Mouse (Mus musculus) cerebral cortex, adult 2 months (tissue): Measurements from ENCODE around the gene Frmd4a.

Experiments
- WGBS: fragments of 180-500 bp; shearing (Covaris S2); methylation state at CpG from one replicate; pipeline ENCODE4 v1.1.7; 2018; 5-methylcytosine and 5-hydroxymethylcytosine counted together

The Frmd4a gene

DNA sequence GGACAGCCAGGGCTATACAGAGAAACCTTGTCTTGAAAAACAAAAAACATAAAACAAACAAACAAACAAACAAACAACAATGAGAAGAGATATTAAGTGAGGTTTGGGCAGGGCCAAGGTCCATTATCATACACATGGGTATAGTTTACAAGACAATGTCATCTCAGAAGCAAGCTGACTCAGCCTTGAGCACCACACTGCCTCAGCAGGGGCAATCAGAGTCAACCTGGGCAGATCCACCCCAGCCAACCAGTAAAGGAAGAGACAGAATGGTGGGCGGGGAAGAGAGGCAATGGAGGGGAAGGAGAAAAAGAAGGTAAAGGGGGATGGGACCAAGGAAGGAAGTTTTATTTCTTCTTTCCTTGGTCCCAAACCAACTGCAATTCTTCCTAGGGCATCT lies 276.2 kb downstream of the Frmd4a start:
- 92% methylated on average over 1 of the region's 1 CpGs for WGBS

DNA sequence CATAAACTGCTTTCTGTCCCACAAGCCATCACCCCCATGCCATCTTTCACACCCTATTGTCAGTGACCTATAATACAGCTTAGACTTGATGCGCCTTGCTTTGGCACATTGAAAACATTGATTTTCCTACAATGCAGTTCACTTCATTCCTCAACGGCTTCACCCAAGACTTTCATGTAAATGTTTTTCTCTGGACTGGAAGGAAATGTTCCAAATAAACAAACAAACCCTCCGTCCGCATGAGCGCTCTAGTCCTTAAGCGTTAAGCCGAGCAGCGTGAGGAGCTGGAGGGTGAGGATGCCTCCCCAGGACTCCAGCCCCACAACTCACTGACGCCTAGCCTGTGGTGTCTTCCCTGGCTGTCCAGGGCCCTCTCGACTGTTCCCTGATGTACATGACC lies 279.4 kb downstream of the Frmd4a start:
- 72% methylated on average over 10 of the region's 10 CpGs for WGBS

GRCm38 (mm10) chr2:4298325-4299215 lies 281.1 kb downstream of the Frmd4a start:
- WGBS: 28% methylated on average over 19 of the region's 19 CpGs

GRCm38 (mm10) chr2:4299593-4299992 lies 282.1 kb downstream of the Frmd4a start:
- 76% methylated on average over 12 of the region's 12 CpGs for WGBS

DNA sequence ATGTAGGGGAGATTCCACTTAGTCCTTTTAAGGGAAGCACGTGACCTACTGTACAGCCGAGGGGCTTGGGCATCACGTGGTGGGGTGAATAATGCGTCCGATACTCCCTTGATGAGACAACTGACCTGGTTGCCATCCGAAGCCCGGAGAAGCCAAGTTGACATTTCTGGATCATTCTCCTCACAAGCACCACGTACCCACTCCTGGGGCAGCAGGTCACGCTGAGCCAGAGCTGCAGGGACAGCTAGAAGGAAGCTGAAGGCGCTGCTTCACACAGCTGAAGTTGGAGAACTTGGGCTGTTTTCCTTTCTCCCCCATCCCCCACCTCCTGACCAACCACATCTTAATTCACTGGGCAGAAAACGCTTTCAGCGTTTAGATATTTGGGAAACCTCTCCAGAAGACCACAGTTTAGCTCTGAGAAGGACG lies 282.9 kb downstream of the Frmd4a start:
- 55% methylated on average over 13 of the region's 13 CpGs for WGBS

DNA sequence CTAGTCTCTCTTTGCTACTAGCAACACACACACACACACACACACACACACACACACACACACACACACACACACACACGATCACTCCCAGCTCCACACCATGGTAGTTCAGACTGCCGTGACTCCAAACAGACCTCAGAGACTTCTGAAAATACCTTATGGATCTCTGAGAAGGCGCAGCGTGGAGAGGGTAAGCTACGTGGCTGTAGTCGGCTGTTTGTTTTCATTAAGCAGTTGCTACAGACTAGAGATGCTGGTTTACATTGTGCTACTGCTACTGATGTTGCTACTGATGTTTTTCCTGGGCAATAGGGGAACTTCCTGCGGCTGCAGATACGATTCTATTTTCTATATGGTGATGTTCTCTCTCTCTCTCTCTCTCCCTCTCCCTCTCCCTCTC lies 283.3 kb downstream of the Frmd4a start:
- 30% methylated on average over 8 of the region's 8 CpGs for WGBS

GRCm38 (mm10) chr2:4301256-4301655 lies 283.7 kb downstream of the Frmd4a start:
- WGBS: 26% methylated on average over 5 of the region's 6 CpGs

GRCm38 (mm10) chr2:4301692-4302091 lies 284.2 kb downstream of the Frmd4a start:
- WGBS: 42% methylated on average over 7 of the region's 7 CpGs

DNA sequence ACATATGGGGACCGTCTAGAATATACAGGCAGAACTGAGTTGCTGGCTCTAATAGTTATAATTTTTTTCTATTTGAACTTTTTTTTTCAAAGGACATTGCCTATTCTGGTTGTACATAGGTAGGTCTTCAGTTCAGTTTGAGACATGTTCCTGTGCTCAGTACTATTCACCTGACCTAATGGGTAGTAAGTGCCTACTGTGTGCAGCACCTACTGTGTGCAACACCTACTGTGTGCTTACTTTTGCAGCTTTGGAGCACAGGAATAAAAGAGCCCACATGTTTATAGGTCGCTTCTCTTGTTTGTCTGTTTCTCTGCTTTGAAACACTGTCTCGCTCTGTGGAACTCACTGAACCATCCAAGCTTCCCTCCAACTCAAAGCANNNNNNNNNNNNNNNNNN lies 284.6 kb downstream of the Frmd4a start:
- 84% methylated on average over 3 of the region's 3 CpGs for WGBS

GRCm38 (mm10) chr2:4307076-4307475 lies 289.6 kb downstream of the Frmd4a start:
- WGBS: 33% methylated on average over 6 of the region's 6 CpGs

- 64% methylated on average over 5 of the region's 5 CpGs for WGBS
Measured at GRCm38 (mm10) chr2:4314545-4314944, 297.0 kb downstream of the Frmd4a start.

GRCm38 (mm10) chr2:4316589-4316988 lies 299.1 kb downstream of the Frmd4a start:
- 76% methylated on average over 2 of the region's 2 CpGs for WGBS

GRCm38 (mm10) chr2:4318134-4318533 lies 300.6 kb downstream of the Frmd4a start:
- 69% methylated on average over 4 of the region's 4 CpGs for WGBS

DNA sequence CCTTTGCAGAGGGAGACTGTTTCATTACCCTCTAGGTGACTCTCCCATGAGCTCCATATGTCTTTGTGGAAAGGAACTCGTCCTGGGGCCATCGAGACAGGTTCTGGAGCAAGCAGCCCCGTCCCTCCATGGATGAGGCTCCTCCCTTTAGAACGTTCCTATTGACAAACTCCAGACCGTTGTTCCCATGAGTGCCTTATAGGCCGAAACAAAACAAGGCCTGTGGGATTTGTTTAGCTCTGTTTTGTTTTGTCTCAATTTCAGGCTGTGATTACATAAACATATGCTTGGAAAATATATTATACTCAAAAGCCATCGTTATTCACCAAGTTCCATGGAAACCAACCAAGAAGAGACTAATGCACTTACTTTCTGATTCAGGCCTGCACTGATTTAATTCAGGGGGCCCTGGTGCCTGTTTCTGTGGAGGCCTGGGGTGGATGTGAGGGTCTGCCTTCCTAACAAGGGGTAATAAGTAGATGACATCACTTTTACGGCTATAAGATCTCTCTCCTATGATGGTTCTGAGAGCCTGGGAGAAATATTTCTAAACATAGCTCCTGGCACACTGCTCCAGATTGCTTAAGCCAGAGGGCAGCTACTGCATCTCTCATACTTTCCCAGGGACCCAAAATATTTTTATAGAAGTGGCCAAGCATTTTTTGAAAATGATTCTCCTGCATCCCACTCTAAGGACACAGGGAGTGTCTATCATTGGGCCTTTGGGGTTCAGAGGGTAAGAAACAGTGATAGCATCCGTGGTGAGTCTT lies 308.9 kb downstream of the Frmd4a start:
- WGBS: 49% methylated on average over 9 of the region's 9 CpGs

DNA sequence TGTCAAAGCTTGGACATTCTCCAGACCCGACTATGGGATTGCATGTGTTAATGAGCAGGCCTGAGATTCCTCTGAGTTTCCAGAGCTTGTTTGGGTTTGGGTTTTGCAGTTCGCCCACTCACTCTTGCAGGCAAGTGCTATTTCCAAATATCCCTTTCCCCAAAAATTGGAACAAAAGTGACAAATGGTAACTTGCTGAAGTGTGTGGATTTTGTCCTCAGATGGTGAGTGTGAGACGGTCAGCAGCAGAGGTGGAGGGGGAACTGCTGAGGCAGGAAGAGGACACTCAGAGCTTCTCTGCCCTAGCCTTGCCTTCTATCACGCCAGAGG lies 309.5 kb downstream of the Frmd4a start:
- 43% methylated on average over 4 of the region's 4 CpGs for WGBS

GRCm38 (mm10) chr2:4332441-4332840 lies 314.9 kb downstream of the Frmd4a start:
- WGBS: 70% methylated on average over 8 of the region's 8 CpGs

DNA sequence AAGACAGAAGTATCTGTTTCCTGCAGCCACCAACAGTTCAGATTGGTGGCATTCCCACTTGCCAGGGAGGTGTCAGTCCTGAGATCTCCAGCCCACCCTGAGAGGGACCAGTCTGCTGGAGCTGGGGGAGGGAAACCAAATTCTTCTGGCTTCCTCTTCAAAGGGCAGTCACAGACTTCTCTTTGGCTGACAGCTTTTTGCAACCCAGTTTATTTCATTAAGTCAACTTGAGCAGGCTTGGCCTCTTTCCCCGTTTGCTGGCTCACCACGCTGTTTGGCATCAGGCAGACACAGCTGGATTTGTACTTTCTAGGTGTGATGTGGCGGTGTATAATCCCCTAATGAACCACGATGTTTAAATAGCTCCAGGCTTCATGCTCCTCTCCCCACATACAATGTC lies 316.7 kb downstream of the Frmd4a start:
- WGBS: 34% methylated on average over 4 of the region's 4 CpGs

GRCm38 (mm10) chr2:4334936-4335335 lies 317.4 kb downstream of the Frmd4a start:
- WGBS: 89% methylated on average over 5 of the region's 5 CpGs

DNA sequence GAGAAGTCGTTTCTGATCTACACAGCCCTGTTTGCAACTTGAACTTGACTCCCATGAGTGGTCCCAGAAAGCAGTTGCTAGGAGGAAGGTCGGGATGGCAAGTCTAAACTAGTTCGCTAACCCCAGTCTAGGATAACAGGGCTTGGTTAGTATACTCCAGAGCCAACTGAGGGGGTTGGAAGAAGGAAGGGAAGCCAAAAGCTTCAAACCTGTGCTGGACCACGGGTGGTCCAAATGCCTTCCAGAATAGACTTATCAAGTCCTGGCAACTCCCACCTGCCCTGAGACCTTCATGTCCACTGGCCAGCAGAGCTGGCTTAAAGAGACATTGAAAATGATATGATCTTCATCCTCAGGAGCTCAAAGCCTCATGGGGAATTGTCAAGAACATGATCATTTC lies 318.4 kb downstream of the Frmd4a start:
- 78% methylated on average over 4 of the region's 4 CpGs for WGBS

DNA sequence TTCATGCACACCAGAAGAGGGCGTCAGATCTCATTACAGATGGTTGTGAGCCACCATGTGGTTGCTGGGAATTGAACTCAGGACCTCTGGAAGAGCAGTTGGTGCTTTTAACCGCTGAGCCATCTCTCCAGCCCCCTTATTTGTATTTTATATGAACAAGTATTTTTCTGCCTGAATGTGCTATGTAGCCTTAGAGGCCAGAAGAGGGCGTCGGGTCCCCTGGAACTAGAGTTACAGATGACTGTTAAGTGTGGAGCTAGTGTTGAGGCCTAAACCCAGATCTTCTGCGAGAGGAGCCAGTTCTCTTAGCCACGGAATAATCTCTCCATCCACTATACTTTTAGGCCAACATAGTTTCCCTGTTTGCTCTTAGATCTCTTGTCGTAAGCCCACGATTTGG lies 320.8 kb downstream of the Frmd4a start:
- 67% methylated on average over 8 of the region's 8 CpGs for WGBS

GRCm38 (mm10) chr2:4339128-4339527 lies 321.6 kb downstream of the Frmd4a start:
- WGBS: 79% methylated on average over 4 of the region's 4 CpGs

- 87% methylated on average over 3 of the region's 3 CpGs for WGBS
Measured at GRCm38 (mm10) chr2:4339530-4340218, 322.2 kb downstream of the Frmd4a start.
